Mouse (Mus musculus): Measurements from ENCODE around the gene Faap20.
"Not testable (repeated sequence)": the region's sequence is repeated elsewhere in the genome, so short reads cannot be mapped to it uniquely, and the experiment has no call there.

The Faap20 gene

DNA sequence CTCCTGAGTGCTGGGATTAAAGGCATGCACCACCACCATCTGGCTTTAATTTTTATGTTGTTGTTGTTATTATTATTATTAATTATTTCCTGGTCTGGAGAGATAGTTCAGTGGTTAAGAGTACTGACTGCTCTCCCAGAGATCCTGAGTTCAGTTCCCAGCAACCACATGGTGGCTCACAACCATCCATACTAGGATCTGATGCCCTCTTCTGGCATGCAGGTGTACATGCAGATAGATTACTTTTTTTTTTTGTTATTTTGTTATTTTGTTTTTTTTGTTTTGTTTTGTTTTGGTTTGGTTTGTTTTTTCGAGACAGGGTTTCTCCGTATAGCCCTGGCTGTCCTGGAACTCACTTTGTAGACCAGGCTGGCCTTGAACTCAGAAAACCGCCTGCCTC lies 1.5 kb upstream of the Faap20 start:
- DNase-seq (ENCODE audit: low spot score) = not testable (repeated sequence)

DNA sequence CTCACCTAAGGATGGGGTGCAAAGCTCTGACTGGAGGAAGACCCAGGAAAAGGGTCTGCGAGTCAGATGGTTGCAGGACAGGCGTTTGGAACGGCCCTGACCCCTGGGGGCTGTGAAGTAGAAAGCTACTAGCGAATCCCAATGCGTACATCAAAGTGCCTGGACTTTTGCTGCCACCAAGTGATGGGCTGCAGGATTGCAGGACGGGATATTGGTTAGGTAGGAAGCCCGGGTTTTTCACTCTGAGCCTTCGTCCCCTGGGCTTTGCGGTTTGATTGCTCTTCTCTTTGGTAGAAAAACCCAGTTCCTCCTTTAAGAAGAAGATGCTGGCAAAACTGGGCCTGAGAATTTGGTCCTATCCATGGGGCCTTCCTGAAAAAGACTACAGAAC lies 350 bp upstream of the Faap20 start:
- DNase-seq (ENCODE audit: low spot score) = peak; percentile 99

- DNase-seq (ENCODE audit: low spot score) = peak; percentile 31
Observed at GRCm38 (mm10) chr4:155250361-155251117, 937 bp downstream of the Faap20 start.

DNA sequence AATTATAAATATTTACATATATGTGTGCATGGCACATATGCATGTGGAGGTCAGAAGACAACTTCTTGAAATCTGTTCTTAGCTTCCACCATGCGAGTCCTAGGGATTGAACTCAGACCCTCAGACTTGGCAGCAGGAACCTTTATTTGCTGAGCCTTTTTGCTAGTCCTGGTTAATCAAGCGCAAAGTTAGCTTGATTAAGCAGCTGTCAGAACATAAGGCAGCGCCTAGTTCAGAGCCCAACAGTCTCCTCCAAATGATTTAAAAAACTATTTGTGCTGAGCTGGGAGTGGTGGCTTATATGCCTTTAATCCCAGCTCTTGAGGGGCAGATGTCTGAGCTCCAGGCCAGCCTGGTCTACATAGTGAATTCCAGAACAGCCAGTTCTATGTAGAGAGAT lies 1.5 kb downstream of the Faap20 start:
- no peak for DNase-seq (ENCODE audit: low spot score)

DNA sequence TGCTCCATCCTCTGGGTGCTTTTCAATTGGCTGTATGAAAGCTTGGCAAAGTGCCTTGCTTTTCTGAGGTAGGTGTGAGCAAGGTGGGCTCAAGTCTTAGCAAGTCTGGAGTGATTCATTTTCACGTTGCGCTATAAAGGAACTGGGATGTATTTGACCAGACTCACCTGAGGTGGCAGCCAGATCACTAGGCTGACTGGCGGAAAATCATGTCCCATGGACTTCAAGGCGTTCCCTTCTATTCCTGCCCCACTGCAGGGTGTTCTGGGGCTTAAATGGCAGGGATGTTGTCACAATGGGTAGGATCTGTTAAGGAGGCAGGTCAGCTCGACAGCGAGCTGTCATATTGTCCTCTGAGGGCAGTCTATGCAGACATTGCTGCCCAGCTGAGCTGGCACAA lies 2.7 kb downstream of the Faap20 start:
- no peak for DNase-seq (ENCODE audit: low spot score)

- DNase-seq (ENCODE audit: low spot score) = no peak
Observed at GRCm38 (mm10) chr4:155264521-155265321, 15.1 kb downstream of the Faap20 start.

GRCm38 (mm10) chr4:155267047-155267543 lies 17.5 kb downstream of the Faap20 start:
- DNase-seq (ENCODE audit: low spot score) = no peak

GRCm38 (mm10) chr4:155267639-155268175 lies 18.1 kb downstream of the Faap20 start:
- peak; percentile 56 for DNase-seq (ENCODE audit: low spot score)

- peak; percentile 77 for DNase-seq (ENCODE audit: low spot score)
Observed at GRCm38 (mm10) chr4:155268382-155268781, 18.8 kb downstream of the Faap20 start.

DNA sequence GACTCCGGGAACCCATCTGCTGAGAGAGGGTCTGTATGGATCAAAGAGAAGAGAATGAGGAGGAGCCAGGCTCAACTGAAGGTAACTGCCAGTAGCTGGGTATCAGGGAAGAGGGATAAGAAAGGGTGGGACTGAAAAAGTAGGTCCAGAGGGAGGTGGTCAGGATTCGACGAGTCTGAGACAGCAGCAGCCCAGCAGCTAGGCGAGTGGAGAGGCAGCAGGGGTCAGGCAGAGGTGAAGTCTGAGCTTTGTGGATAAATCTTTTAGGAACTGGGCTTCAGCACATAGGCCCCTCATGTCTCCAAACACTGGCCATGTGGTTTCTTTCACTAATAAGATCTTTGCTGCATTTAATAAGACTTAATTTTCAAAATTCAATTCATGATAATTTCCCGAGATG lies 24.8 kb downstream of the Faap20 start:
- DNase-seq (ENCODE audit: low spot score) = no peak

GRCm38 (mm10) chr4:155274851-155275250 lies 25.2 kb downstream of the Faap20 start:
- DNase-seq (ENCODE audit: low spot score) = no peak

GRCm38 (mm10) chr4:155277963-155278362 lies 28.4 kb downstream of the Faap20 start:
- peak; percentile 60 for DNase-seq (ENCODE audit: low spot score)

GRCm38 (mm10) chr4:155279054-155279453 lies 29.5 kb downstream of the Faap20 start:
- peak; percentile 48 for DNase-seq (ENCODE audit: low spot score)

GRCm38 (mm10) chr4:155279926-155280767 lies 30.5 kb downstream of the Faap20 start:
- DNase-seq (ENCODE audit: low spot score) = no peak

DNA sequence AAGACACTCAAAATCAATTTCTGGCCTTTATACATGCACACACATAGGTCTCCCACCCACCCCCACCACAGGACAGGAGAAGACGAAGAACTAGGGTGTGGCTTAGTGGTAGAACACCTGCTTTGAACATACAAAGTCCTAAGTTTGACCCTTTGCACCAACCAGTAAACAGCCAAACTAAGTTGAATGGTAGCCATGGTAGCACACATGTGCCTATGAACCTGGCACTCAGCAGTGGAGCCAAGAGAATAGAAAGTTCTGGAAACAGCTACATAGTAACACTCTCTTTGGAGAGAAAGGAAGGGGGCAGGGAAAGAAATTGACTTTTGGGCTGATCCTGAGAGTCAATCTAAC lies 31.1 kb downstream of the Faap20 start:
- no peak for DNase-seq (ENCODE audit: low spot score)

DNA sequence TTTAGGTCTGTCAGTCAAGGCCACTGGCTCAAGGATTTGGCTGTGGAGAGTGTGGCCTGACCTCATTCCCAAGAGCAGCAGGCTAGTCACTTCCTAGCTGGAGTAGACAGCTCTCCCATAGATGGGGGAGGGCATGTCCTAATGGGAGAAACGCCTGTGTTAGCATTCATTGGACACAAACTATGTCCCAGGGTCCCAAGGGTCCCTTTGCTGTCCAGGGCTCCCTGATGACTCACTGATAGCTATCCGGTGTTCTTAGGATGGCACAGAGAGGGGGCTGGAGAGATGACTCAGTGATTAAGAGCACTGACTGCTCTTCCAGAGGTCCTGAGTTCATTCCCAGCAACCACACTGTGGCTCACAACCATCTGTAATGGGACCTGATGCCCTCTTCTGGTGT lies 31.6 kb downstream of the Faap20 start:
- no peak for DNase-seq (ENCODE audit: low spot score)

DNA sequence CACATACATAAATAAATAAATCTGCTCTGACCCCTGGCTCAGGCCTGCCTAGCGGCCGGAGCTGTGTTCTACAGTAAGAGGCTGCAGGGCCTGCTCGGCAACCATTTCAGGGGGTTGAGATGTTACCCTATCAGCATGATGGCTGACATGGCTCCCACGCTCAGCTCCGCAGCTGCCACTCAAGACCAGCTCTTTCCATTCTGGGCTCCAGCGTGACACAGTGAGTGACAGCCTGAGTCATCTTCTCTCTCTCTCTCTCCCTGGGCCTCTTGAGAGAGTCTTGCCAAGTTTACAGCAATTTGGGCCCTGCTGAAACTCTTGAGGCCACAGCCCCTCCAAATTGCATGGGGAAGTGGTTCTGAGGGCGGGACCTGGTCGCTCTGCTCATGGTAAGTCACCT lies 32.0 kb downstream of the Faap20 start:
- DNase-seq (ENCODE audit: low spot score) = no peak

DNA sequence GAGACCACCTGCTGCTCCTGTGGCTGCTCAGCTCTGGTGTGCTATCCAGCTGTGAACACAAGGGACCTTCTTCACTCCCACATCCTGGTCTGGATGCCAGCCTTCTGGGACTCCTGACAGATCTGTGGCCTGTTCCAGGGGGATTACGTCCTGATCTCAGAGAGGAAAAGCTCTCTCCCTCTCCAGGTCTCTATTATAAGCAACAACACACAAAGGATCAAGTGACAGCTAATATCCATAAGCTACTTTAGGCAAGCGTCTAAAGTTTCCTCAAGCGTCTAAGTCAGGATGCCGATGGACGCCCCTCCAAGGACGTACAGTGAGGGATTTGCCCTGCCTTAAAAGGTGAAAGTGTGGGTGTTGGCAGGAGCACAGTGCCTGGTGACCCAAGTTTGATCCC lies 32.6 kb downstream of the Faap20 start:
- no peak for DNase-seq (ENCODE audit: low spot score)

DNA sequence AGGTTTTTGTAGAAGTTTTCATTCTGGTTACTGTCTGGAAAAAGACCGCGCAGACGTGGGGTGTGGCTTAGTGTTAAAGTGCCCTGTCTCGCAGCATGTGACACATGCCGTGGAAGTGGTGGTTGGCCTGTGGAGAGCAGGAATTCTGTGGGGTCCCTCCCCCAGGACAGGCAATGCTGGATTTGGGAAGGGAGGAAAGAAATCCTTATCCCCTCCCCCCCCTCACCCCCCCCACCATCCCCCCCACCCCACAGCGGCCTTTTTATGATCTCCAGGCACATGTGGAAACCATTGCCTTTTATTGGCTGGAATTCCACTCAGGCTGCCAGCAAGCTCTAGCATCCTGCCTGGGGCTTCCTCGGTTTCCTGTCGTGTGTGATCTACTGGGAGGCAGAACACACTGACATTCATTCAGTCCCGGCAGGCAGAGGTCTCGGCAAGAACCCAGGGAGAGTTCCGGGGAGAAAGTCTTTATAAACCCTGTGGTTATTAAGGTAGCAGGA lies 33.5 kb downstream of the Faap20 start:
- DNase-seq (ENCODE audit: low spot score) = peak; percentile 71

DNA sequence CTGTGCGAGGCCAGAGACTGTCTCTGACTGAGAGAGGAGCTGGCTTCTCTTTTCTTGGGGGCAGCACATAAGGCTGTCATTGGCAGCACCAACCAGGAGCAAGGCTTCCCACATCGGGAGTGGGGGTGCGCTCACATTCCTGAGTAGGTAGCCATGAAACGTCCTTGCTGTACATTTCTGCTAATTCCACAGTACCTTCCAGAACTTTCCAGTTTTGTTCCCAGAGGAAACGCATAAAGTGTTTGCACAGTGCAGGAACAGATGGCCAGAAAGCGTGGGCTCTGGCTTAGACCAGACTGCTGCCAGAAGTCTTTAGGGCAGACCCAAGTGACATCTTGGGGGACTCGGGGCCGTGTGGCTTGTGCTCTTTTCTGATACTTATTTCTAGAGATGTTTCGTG lies 34.0 kb downstream of the Faap20 start:
- DNase-seq (ENCODE audit: low spot score) = no peak

DNA sequence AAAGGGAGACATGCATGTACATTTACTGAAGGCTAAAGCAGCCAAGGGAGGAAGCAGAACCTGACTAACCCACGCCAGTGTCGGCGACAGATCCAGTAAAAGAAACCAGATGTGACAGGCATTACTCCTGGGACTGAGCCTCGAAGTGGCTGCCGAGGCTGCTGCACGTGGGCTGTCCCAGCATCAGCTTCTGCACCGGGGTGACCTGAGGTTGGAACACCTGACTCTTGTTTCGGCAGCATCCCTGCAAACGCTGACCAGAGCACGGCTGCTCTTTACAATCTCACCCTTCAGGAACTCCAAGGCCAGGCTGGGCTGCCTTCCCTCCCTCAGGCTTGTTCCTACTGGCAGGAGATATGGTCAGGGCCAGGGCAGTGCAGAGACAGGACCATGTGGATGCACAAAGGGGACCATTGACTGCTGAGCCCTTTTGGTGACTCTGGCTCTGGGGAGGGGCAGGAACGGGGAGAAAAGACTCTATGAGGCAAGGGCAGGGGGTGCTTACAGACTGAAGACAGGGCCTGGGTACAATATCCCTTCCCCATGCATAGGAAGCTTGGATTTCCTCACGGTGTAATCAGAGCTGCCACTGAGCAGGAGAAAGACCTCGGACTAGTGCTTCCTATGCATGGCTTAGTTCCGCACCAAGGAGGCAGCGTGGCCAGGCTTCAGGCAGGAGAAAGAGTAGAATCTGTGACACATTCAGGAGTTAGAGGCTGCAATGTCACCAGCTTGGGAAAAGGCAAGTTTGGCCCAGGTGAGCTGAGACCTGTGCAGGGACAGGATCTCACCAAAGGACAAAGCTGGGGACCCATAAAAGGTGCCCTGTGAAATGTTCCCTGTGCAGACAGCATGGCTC lies 35.1 kb downstream of the Faap20 start:
- peak; percentile 45 for DNase-seq (ENCODE audit: low spot score)

Data from embryo, embryonic 10 days (tissue).